Mouse (Mus musculus) embryonic facial prominence, embryonic 14.5 days (tissue): Measurements from ENCODE around the gene Zfp30. TPM values are rescaled to one million over a fixed set of nuclear protein-coding genes. Genes with fewer than 3 reads are reported as not detected.

ENCODE experiments used
- ATAC-seq: fragments of 200-750 bp; cut with Nextera tagmentation; 2 replicates; pipeline ENCODE4 v1.8.0; 2017; ENCODE audit warnings: low read depth, moderate number of reproducible peaks, moderate TSS enrichment
- DNase-seq: peaks from one replicate; pipeline ENCODE4 v3.0.0-alpha.2; 2015; ENCODE audit warnings: low spot score
- H3K27ac ChIP-seq: fragments of 300-500 bp; sonication (generic); replicated peaks from 2 replicates; pipeline ENCODE4 v1.5.1; 2014; ENCODE audit warnings: low read depth, mild to moderate bottlenecking, low read length, moderate library complexity
- H3K27me3 ChIP-seq: fragments of 300-500 bp; sonication (generic); replicated peaks from 2 replicates; pipeline ENCODE4 v1.6.1; 2014; ENCODE audit warnings: low read length; ENCODE audit not compliant: control insufficient read depth, insufficient read depth
- H3K36me3 ChIP-seq: fragments of 300-500 bp; sonication (generic); 2 replicates; pipeline ENCODE4 v1.6.1; 2014; ENCODE audit warnings: low read length, mixed read lengths; ENCODE audit not compliant: control insufficient read depth, insufficient read depth
- H3K4me1 ChIP-seq: fragments of 300-500 bp; sonication (generic); 2 replicates; pipeline ENCODE4 v1.6.1; 2014; ENCODE audit warnings: antibody characterized with exemption, low read length; ENCODE audit not compliant: control insufficient read depth, insufficient read depth
- H3K4me2 ChIP-seq: fragments of 300-500 bp; sonication (generic); 2 replicates; pipeline ENCODE4 v1.6.1; 2014; ENCODE audit warnings: low read depth, mild to moderate bottlenecking, low read length, moderate library complexity, mixed read lengths
- H3K4me3 ChIP-seq: fragments of 300-500 bp; sonication (generic); 2 replicates; pipeline ENCODE4 v1.5.1; 2014; ENCODE audit warnings: low read depth, mild to moderate bottlenecking, low read length
- H3K9ac ChIP-seq: fragments of 300-500 bp; sonication (generic); 2 replicates; pipeline ENCODE4 v1.6.1; 2014; ENCODE audit warnings: low read depth, mild to moderate bottlenecking, low read length, moderate library complexity, mixed read lengths
- H3K9me3 ChIP-seq: fragments of 300-500 bp; sonication (generic); 2 replicates; pipeline ENCODE4 v1.6.1; 2016; ENCODE audit warnings: low read length; ENCODE audit not compliant: control insufficient read depth
- WGBS: fragments of 180-500 bp; shearing (Covaris S2); extraction: QIAGEN DNeasy Blood & Tissue Kit; methylation state at CpG from one replicate; pipeline ENCODE4 v1.1.7; 2014; 5-methylcytosine and 5-hydroxymethylcytosine counted together
- polyA plus RNA-seq: library from polyadenylated mRNA; unstranded; fragments of >200 nt; fragmentation: Nextera tagmentation; extraction: Ambion mirVana; gene quantifications from 2 replicates; pipeline ENCODE4 v1.2.1, GENCODE M21; 2014

The Zfp30 gene
- 9.4 and 10.4 TPM in 2 replicates for polyA plus RNA-seq

DNA sequence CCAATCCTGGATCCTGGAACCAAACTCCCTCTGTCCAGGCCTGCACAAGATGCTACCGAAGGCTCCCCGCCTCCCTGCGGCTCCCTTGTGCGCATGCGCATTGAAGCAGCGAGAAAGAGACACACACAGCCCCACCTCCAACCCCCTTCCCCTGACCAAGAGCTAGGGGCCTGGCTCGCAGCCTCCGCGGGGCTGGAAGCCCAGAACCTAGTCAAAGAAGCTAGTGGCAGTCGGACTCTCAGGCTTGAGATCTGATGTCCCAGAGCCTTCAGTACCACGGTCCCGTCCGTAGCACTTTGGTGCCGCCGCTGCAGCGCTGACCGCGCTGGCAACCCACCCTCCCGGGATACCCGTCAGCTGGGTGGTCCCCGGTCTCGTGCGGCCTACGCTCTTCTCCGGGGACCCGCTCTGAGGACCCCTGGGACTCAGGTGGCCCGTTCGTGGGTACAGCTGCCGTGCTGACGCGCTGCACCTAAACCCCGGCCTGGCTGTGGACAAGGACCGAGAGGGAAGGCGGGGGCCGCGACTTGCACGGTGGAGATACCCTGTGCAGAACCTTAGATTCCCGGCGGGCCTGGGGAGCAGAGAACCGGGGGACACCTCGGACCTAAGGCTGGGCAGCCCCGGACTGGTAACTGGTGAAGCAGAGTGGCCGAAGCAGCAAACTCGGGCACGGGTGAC is at the start of gene Zfp30:
Gene Zfp30 (plus strand): TSS at position 128 of the 681 bp plus-strand sequence.
- WGBS = under 1% methylated on average over 29 of the region's 45 CpGs
- H3K4me2 ChIP-seq = peak within 1 kb of the TSS; percentile 71
- H3K4me3 ChIP-seq = peak within 1 kb of the TSS; percentile 77
- peak within 1 kb of the TSS; percentile 89 for H3K27ac ChIP-seq
- peaks cover 12% of the 10 kb centered on the region; the same call in 1 of the 2 replicates for H3K4me1 ChIP-seq
- H3K9me3 ChIP-seq = no peaks in the 10 kb centered on the region
- H3K27me3 ChIP-seq = no peaks in the 10 kb centered on the region
- peaks cover 29% of the 10 kb centered on the region for H3K36me3 ChIP-seq
- ATAC-seq = peak; percentile 97
- DNase-seq = peak; percentile 96
- peak within 1 kb of the TSS; percentile 91 for H3K9ac ChIP-seq

DNA sequence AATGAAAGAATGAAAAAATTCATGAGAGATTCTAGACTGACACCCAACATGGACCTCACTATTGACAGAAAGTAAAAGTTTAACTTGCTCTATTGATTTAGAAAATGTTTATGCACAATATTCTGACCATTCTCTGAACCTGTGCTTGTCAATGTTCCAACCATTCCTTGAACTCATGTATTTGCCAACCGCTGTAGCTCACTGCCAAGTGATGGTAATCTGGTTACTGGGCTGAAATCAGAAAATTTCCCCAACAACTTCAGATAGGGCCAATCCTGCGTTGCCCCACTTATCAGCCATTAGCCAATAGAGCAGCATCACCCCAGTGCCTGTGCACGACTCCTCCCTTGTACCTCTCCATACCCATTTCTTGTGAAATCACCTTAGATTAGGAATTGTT is 41.5 kb upstream of the Zfp30 start:
- Histone ChIP-seq H3K27ac (no peak overlapping the region), H3K9ac (no peak overlapping the region), H3K4me1 (no peaks in the 10 kb centered on the region), H3K36me3 (no peaks in the 10 kb centered on the region), H3K4me2 (no peak overlapping the region), H3K4me3 (no peak overlapping the region), H3K27me3 (no peaks in the 10 kb centered on the region), H3K9me3 (no peaks in the 10 kb centered on the region)
- ATAC-seq (no peak), DNase-seq (no peak)
- 83% methylated on average over 3 of the region's 3 CpGs for WGBS

DNA sequence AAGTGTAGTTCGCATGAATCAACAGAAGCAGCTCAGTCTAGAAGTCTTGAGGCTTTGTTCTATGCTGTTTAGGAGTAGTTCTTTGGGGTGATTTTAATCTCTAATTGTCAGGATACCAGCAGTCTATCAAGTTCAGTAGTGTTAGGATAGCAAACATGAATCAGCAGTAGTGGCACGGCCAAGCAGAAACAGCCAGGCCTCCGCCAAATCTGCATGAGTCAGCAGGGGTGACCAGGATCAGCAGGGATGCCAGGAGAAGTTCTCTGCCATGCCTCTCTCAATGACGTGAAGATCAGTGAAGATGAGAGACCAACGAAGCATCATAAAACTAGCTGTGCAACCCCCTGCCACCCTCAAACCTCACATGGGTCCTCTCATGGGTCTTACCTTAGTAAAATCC is 23.3 kb upstream of the Zfp30 start:
- no peak overlapping the region for H3K4me3 ChIP-seq
- 85% methylated on average over 5 of the region's 5 CpGs for WGBS
- no peak for ATAC-seq

DNA sequence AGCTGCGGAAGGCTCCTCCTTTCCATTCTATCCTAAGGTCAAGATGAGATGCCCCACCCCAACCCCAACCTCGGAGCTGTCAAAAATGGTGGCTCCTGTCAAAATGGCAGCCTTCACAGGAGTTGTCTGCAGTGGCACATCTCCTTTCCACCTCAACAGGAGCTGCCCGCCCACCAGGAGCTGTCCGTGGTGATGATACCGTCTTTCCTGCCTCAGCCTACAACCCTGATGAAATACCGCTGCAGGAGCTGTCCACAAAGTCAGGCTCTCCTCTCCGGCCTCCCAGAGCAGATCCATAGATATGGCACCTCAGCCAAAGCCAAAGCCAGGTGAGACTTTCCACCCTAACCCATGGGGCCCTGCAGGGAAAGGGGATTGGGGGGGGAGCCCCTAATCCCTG is 19.1 kb upstream of the Zfp30 start:
- Histone ChIP-seq H3K9me3 (no peaks in the 10 kb centered on the region), H3K27ac (no peak overlapping the region), H3K9ac (no peak overlapping the region), H3K4me2 (no peak overlapping the region), H3K36me3 (no peaks in the 10 kb centered on the region), H3K27me3 (no peaks in the 10 kb centered on the region), H3K4me1 (peaks cover 5% of the 10 kb centered on the region; the same call in 1 of the 2 replicates), H3K4me3 (no peak overlapping the region)
- ATAC-seq = no peak
- DNase-seq = no peak
- 82% methylated on average over 7 of the region's 7 CpGs for WGBS

More for the DNA sequence above, 23.3 kb upstream of the Zfp30 start:
- no peak overlapping the region for H3K4me2 ChIP-seq
- no peak for DNase-seq
- H3K9me3 ChIP-seq = 0 out of 2 replicates have a peak, but pooled peaks cover 3% of the 10 kb centered on the region
- no peaks in the 10 kb centered on the region for H3K36me3 ChIP-seq
- no peak overlapping the region for H3K9ac ChIP-seq
- H3K27me3 ChIP-seq = no peaks in the 10 kb centered on the region
- no peak overlapping the region for H3K27ac ChIP-seq
- no peaks in the 10 kb centered on the region for H3K4me1 ChIP-seq

DNA sequence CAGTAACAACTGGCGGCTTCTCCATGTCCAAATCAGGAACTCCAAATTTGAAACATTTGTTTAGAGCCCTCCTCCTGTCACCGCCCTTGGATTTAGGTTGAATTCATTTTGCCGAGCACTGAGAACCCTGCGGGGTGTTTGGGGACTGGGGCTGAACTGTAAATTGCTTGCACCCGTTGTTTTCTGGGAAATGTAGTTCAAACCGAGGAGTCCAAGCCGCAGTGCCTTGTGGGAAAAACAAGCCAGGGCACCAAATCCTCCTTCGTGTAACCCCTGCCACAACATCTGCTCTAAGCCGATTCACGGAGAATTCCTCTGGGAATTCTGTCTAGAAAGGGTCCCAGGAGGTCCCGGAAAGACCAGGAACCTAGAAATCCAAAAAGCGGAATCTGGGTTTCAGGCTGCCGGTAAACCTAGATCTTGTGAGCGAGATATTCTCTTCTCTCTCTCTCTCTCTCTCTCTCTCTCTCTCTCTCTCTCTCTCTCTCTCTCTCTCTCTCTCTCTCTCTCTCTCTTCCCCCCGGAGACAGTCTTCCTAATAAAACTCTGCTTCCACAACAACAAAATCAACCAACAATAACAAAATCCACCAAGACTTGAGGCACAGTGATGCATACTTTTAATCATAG is 16.6 kb upstream of the Zfp30 start:
- Histone ChIP-seq H3K27me3 (no peaks in the 10 kb centered on the region), H3K27ac (peak overlapping the region; percentile 65; the same call in 1 of the 2 replicates), H3K4me2 (peak overlapping the region; percentile 76), H3K9me3 (no peaks in the 10 kb centered on the region), H3K4me3 (peak overlapping the region; percentile 72), H3K36me3 (peaks cover 4% of the 10 kb centered on the region), H3K4me1 (peaks cover 5% of the 10 kb centered on the region; the same call in 1 of the 2 replicates), H3K9ac (peak overlapping the region; percentile 62)
- peak; percentile 78 for ATAC-seq
- DNase-seq = peak; percentile 95
- WGBS = 2% methylated on average over 15 of the region's 15 CpGs

DNA sequence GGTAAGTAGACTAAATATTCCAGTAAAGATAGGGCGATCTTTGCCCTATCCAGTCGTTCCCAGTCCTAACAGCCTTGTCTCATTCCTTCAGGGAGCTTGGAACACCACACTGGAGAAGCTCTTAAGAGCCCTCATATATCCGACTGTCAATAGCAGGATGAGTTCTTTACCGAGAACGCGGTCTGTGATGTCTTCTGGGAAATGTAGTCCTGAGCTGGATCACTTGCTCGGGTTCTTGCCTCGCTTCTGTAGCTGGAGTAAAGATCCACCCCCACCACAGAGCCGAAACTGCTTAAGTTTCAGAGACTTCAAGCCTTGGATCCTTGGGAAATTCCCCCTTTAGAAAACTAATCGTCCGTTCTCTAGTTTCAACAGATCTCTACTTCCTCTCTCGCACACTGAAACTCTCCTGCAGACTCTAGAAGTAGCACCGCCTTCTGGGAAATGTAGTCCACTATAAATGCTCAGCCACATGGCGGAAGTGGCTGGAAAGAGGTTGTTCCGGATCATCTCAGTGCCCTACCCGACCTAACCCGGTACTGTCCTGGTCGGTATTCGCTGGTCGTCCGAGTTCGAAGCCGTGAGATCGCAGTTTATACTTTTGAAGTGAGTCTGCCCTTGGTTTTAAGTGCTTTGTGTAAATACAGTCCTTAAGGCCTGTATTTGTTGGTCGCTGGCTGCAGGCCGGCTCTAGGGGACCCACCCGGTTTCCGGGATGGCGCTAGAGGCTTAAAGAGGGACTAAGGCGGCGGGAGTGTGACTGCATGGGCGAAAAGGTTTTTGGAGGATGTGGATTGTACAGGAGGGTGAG is 15.5 kb upstream of the Zfp30 start, which contains the start of gene Zfp84:
Gene Zfp84 (plus strand): TSS at position 463 of the 811 bp plus-strand sequence.
- Histone ChIP-seq H3K4me1 (peaks cover 5% of the 10 kb centered on the region; the same call in 1 of the 2 replicates), H3K4me3 (peak within 1 kb of the TSS; percentile 72), H3K36me3 (peaks cover 15% of the 10 kb centered on the region), H3K27me3 (no peaks in the 10 kb centered on the region), H3K4me2 (peak within 1 kb of the TSS; percentile 76), H3K27ac (peak within 1 kb of the TSS; percentile 89), H3K9ac (peak within 1 kb of the TSS; percentile 74), H3K9me3 (no peaks in the 10 kb centered on the region)
- WGBS = under 1% methylated on average over 32 of the region's 32 CpGs
- peak; percentile 97 for ATAC-seq
- DNase-seq = peak; percentile 97

DNA sequence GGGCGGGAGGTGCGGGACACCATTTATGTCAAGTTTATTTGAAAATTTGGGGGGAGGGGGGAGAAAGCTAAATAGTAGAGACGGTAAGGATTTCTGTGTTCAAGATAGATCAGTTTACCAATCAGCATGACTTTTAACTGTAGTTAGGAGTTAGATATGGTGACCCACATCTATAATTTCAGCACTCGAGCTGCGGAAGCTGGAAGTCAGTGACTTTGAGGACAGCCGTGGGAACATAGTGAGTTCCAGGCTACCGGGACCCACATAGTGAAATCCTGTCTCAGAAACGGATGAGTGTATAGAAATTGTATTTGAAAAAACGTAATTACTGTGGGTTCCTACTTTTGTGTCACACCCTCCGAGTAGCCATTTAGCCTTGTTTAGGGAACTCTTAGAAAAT is 14.8 kb upstream of the Zfp30 start:
- WGBS = 6% methylated on average over 10 of the region's 10 CpGs
- Histone ChIP-seq H3K27me3 (no peaks in the 10 kb centered on the region), H3K27ac (peak overlapping the region; percentile 89; the same call in 1 of the 2 replicates)

DNA sequence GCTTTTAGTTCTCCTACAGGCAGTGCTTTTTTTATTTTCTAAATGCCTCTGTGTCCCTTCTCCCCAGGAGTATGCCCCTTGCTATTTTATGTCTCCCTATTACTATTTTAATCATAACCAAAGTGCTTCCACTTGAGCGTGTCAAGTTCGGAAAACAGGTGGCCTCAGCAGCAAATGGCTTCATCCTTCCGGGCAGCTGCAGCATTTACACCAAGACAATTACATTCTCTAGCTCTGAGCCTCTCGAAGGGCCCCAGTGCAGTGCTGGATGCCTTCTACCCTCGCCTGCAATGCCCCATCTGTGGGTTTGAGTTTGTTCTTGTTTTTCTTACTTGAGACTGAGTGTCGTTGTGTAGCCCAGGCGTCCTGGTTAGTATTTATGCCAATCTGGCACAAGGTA is 10.3 kb upstream of the Zfp30 start:
- no peaks in the 10 kb centered on the region for H3K27me3 ChIP-seq
- H3K27ac ChIP-seq = no peak overlapping the region
- no peaks in the 10 kb centered on the region for H3K9me3 ChIP-seq
- 89% methylated on average over 7 of the region's 7 CpGs for WGBS
- DNase-seq = peak; percentile 62
- peaks cover 5% of the 10 kb centered on the region; the same call in 1 of the 2 replicates for H3K4me1 ChIP-seq
- H3K36me3 ChIP-seq = peaks cover 63% of the 10 kb centered on the region
- H3K4me2 ChIP-seq = no peak overlapping the region
- H3K9ac ChIP-seq = no peak overlapping the region
- ATAC-seq = peak; percentile 50; the same call in 1 of the 2 replicates
- H3K4me3 ChIP-seq = no peak overlapping the region

More for the DNA sequence above, 14.8 kb upstream of the Zfp30 start:
- Histone ChIP-seq H3K36me3 (peaks cover 22% of the 10 kb centered on the region), H3K4me2 (peak overlapping the region; percentile 66), H3K4me3 (peak overlapping the region; percentile 72), H3K4me1 (peaks cover 5% of the 10 kb centered on the region; the same call in 1 of the 2 replicates), H3K9ac (peak overlapping the region; percentile 74), H3K9me3 (no peaks in the 10 kb centered on the region)
- DNase-seq = no peak
- no peak for ATAC-seq
